Mouse (Mus musculus) cerebellum, postnatal 14 days (tissue): ENCODE measurements at regions not wholly inside any gene's neighbourhood (a gene's known extent, or its start where the extent isn't known, plus 50 kb on each side); places are given as distances from the start of the nearest gene placed in this dataset.
A peak's percentile ranks its signal among the peaks of the same experiment; 100 is the strongest.

ENCODE experiments used
- DNase-seq, 2 experiments: peaks; one replicate each; pipeline ENCODE4 v3.0.0; 2021; ENCODE audit warnings: mixed read lengths in 2 of 2

- no peak for DNase-seq
Observed at GRCm38 (mm10) chr3:38697349-38697748, 189.4 kb upstream of the Fat4 start.

- DNase-seq = peak in 1 of 2 experiments; percentile 9
Observed at GRCm38 (mm10) chr3:38695836-38696235, 190.9 kb upstream of the Fat4 start.

- no peak for DNase-seq
Observed at GRCm38 (mm10) chr3:38692768-38693167, 194.0 kb upstream of the Fat4 start.

- no peak for DNase-seq
Observed at GRCm38 (mm10) chr3:38684247-38684991, 199.8 kb upstream of the Ankrd50 start.

- DNase-seq = peak; percentile 50 to 61
Observed at GRCm38 (mm10) chr3:38663670-38664494, 179.2 kb upstream of the Ankrd50 start.

GRCm38 (mm10) chr3:38663023-38663422 lies 178.4 kb upstream of the Ankrd50 start:
- DNase-seq = peak; percentile 27 to 53

- DNase-seq = no peak
Observed at GRCm38 (mm10) chr3:38656790-38657189, 172.1 kb upstream of the Ankrd50 start.

- no peak for DNase-seq
Observed at GRCm38 (mm10) chr3:38653928-38654327, 169.3 kb upstream of the Ankrd50 start.

- no peak for DNase-seq
Observed at GRCm38 (mm10) chr3:38652985-38653685, 168.5 kb upstream of the Ankrd50 start.

GRCm38 (mm10) chr3:38650176-38650575 lies 165.5 kb upstream of the Ankrd50 start:
- DNase-seq = no peak

- no peak for DNase-seq
Observed at GRCm38 (mm10) chr3:38648633-38649032, 164.0 kb upstream of the Ankrd50 start.

- no peak for DNase-seq
Observed at GRCm38 (mm10) chr3:38647737-38648330, 163.2 kb upstream of the Ankrd50 start.

GRCm38 (mm10) chr3:38641733-38642132 lies 157.1 kb upstream of the Ankrd50 start:
- no peak for DNase-seq

GRCm38 (mm10) chr3:38636806-38637205 lies 152.2 kb upstream of the Ankrd50 start:
- DNase-seq = no peak

GRCm38 (mm10) chr3:38633347-38633746 lies 148.7 kb upstream of the Ankrd50 start:
- DNase-seq = no peak

GRCm38 (mm10) chr3:38625575-38626184 lies 141.0 kb upstream of the Ankrd50 start:
- DNase-seq = no peak

GRCm38 (mm10) chr3:38617989-38618388 lies 133.3 kb upstream of the Ankrd50 start:
- no peak for DNase-seq

GRCm38 (mm10) chr3:38617217-38617616 lies 132.6 kb upstream of the Ankrd50 start:
- DNase-seq = no peak

GRCm38 (mm10) chr3:38613706-38614105 lies 129.1 kb upstream of the Ankrd50 start:
- no peak for DNase-seq

- DNase-seq = no peak
Observed at GRCm38 (mm10) chr3:38591531-38591930, 106.9 kb upstream of the Ankrd50 start.

- no peak for DNase-seq
Observed at GRCm38 (mm10) chr3:38588966-38589365, 104.3 kb upstream of the Ankrd50 start.

GRCm38 (mm10) chr3:38585509-38585908 lies 100.9 kb upstream of the Ankrd50 start:
- DNase-seq = no peak

- no peak for DNase-seq
Observed at GRCm38 (mm10) chr3:38579781-38580180, 95.1 kb upstream of the Ankrd50 start.
